ENCODE assay signal across 10 mouse cellular contexts in genomic region chr8:94009243-94009845, GRCm38 (mm10). TPM values are rescaled to one million over a fixed set of nuclear protein-coding genes. Genes with fewer than 3 reads are reported as not detected.
A peak's percentile ranks its signal among the peaks of the same experiment; 100 is the strongest.
DNase-seq lines count a peak whose midpoint lies in the region; ATAC-seq and TF ChIP-seq lines count a peak whose summit lies in the region.
"Had no signal": no experiment of that assay in that cellular context is flagged by ENCODE, and none has a peak within 500 bp of the region (broad histone marks: within the 10 kb centered on the region; RNA-seq: fewer than 3 reads in every experiment).

No protein-coding gene starts in this region.

- H3K9ac ChIP-seq in forebrain, embryonic 13.5 days: no peak overlapping the region
- H3K9ac ChIP-seq in liver, embryonic 15.5 days: peak overlapping the region; percentile 52; the same call in 1 of the 2 replicates
- H3K9ac ChIP-seq in hindbrain, embryonic 12.5 days: no peak overlapping the region
- H3K9ac ChIP-seq: hindbrain, embryonic 15.5 days had no signal

- H3K36me3 ChIP-seq in forebrain, embryonic 13.5 days (ENCODE audit: poor library complexity, severe bottlenecking): 0 out of 2 replicates have a peak, but pooled peaks cover 5% of the 10 kb centered on the region
- peaks cover 24% of the 10 kb centered on the region for H3K36me3 ChIP-seq in forebrain, embryonic 10.5 days (replicated peaks)
- peaks cover 51% of the 10 kb centered on the region for H3K36me3 ChIP-seq in G1E (replicated peaks)
- H3K36me3 ChIP-seq in liver, embryonic 15.5 days (replicated peaks): peaks cover 28% of the 10 kb centered on the region
- H3K36me3 ChIP-seq in hindbrain, embryonic 12.5 days: peaks cover 5% of the 10 kb centered on the region; the same call in 1 of the 2 replicates
- H3K36me3 ChIP-seq: hindbrain, embryonic 15.5 days had no signal

- 68% methylated on average over 15 of the region's 15 CpGs for WGBS in forebrain, embryonic 13.5 days
- 69% methylated on average over 15 of the region's 15 CpGs for WGBS in forebrain, embryonic 10.5 days
- 48% methylated on average over 15 of the region's 15 CpGs for WGBS in liver, embryonic 15.5 days (ENCODE audit: insufficient replicate concordance)
- WGBS in hindbrain, embryonic 12.5 days: 66% methylated on average over 15 of the region's 15 CpGs

- no peak for DNase-seq in forebrain, embryonic 10.5 days (ENCODE audit: extremely low spot score, low spot score)
- peak; percentile 12 to 19 for DNase-seq in kidney, postnatal 4 days
- no peak for DNase-seq in kidney, postnatal 36 days
- DNase-seq in G1E (ENCODE audit: low spot score): peak; percentile 21
- no peak for DNase-seq in spleen, adult 12 weeks (ENCODE audit: low spot score)
- DNase-seq: lung, adult 2 months had no signal

- no peaks in the 10 kb centered on the region for H3K27me3 ChIP-seq in forebrain, embryonic 13.5 days
- H3K27me3 ChIP-seq in forebrain, embryonic 10.5 days (ENCODE audit: poor library complexity, severe bottlenecking): no peaks in the 10 kb centered on the region
- no peaks in the 10 kb centered on the region for H3K27me3 ChIP-seq in G1E (ENCODE audit: insufficient read depth, low read length)
- H3K27me3 ChIP-seq in liver, embryonic 15.5 days: no peaks in the 10 kb centered on the region
- no peaks in the 10 kb centered on the region for H3K27me3 ChIP-seq in hindbrain, embryonic 12.5 days
- H3K27me3 ChIP-seq: hindbrain, embryonic 15.5 days had no signal

- no peak for ATAC-seq in forebrain, embryonic 13.5 days
- ATAC-seq in G1E (ENCODE audit: extremely low read depth, insufficient number of reproducible peaks, low FRiP score, poor library complexity, severe bottlenecking): no peak
- ATAC-seq in liver, embryonic 15.5 days (ENCODE audit: insufficient read depth): no peak
- ATAC-seq in hindbrain, embryonic 12.5 days (ENCODE audit: low FRiP score): no peak

- no peak for TF ChIP-seq CTCF in G1E (IDR thresholded peaks at IDR 0.05; ENCODE audit: low read depth, low read length)

- no peak overlapping the region for H3K27ac ChIP-seq in forebrain, embryonic 13.5 days
- no peak overlapping the region for H3K27ac ChIP-seq in forebrain, embryonic 10.5 days
- peak overlapping the region; percentile 97 for H3K27ac ChIP-seq in liver, embryonic 15.5 days (replicated peaks)
- H3K27ac ChIP-seq in hindbrain, embryonic 12.5 days: no peak overlapping the region
- H3K27ac ChIP-seq: hindbrain, embryonic 15.5 days had no signal

- H3K4me3 ChIP-seq in forebrain, embryonic 13.5 days: no peak overlapping the region
- H3K4me3 ChIP-seq in forebrain, embryonic 10.5 days: no peak overlapping the region
- H3K4me3 ChIP-seq in G1E (ENCODE audit: low read depth, low read length): peak overlapping the region; percentile 25; the same call in 1 of the 2 replicates
- peak overlapping the region; percentile 88 for H3K4me3 ChIP-seq in liver, embryonic 15.5 days (replicated peaks)
- no peak overlapping the region for H3K4me3 ChIP-seq in hindbrain, embryonic 12.5 days
- H3K4me3 ChIP-seq: hindbrain, embryonic 15.5 days had no signal

- no peaks in the 10 kb centered on the region for H3K9me3 ChIP-seq in forebrain, embryonic 13.5 days (replicated peaks)
- no peaks in the 10 kb centered on the region for H3K9me3 ChIP-seq in forebrain, embryonic 10.5 days
- no peaks in the 10 kb centered on the region for H3K9me3 ChIP-seq in G1E (replicated peaks)
- H3K9me3 ChIP-seq in liver, embryonic 15.5 days (replicated peaks): no peaks in the 10 kb centered on the region
- H3K9me3 ChIP-seq in hindbrain, embryonic 12.5 days (replicated peaks): no peaks in the 10 kb centered on the region
- H3K9me3 ChIP-seq: hindbrain, embryonic 15.5 days had no signal

- H3K4me1 ChIP-seq in forebrain, embryonic 13.5 days: peaks cover 38% of the 10 kb centered on the region
- peaks cover 36% of the 10 kb centered on the region for H3K4me1 ChIP-seq in forebrain, embryonic 10.5 days
- peaks cover 42% of the 10 kb centered on the region for H3K4me1 ChIP-seq in G1E (ENCODE audit: insufficient read depth, low read depth, low read length)
- peaks cover 47% of the 10 kb centered on the region for H3K4me1 ChIP-seq in liver, embryonic 15.5 days (replicated peaks)
- H3K4me1 ChIP-seq in hindbrain, embryonic 12.5 days: peaks cover 24% of the 10 kb centered on the region

- peak overlapping the region; percentile 12; the same call in 1 of the 2 replicates for H3K4me2 ChIP-seq in forebrain, embryonic 13.5 days
- H3K4me2 ChIP-seq in liver, embryonic 15.5 days: peak overlapping the region; percentile 98
- H3K4me2 ChIP-seq in hindbrain, embryonic 12.5 days (replicated peaks): no peak overlapping the region

RNA-seq across cellular contexts. Expression of gene Amfr, which starts 3.3 kb away (rescaled TPM):
- 50.8 TPM in 2 replicates for polyA plus RNA-seq in forebrain, embryonic 13.5 days (2015; fragmentation: Nextera tagmentation; extraction: Ambion mirVana)
- 36.7 and 39.1 TPM in 2 replicates for polyA plus RNA-seq in forebrain, embryonic 10.5 days (2016; fragmentation: Nextera tagmentation; extraction: Ambion mirVana)
- total RNA-seq in G1E (2014; fragmentation: Nextera tagmentation) (35.7 and 65.9 TPM in 2 replicates), G1E (2017) (108 and 123 TPM in 2 replicates)
- polyA plus RNA-seq in G1E (2012): 20.7 and 26.1 TPM in 2 replicates
- polyA plus RNA-seq in liver, embryonic 15.5 days (2015; fragmentation: Nextera tagmentation; extraction: Ambion mirVana): 52.2 and 59.4 TPM in 2 replicates
- polyA plus RNA-seq in hindbrain, embryonic 12.5 days (2016; fragmentation: Nextera tagmentation; extraction: Ambion mirVana): 77.4 and 79.4 TPM in 2 replicates

RNA-seq across cellular contexts. Expression of gene Nudt21, which starts 27.5 kb away (rescaled TPM):
- polyA plus RNA-seq in forebrain, embryonic 13.5 days (2015; fragmentation: Nextera tagmentation; extraction: Ambion mirVana): 175 and 190 TPM in 2 replicates
- 192 and 193 TPM in 2 replicates for polyA plus RNA-seq in forebrain, embryonic 10.5 days (2016; fragmentation: Nextera tagmentation; extraction: Ambion mirVana)
- 33.2 and 48.8 TPM in 2 replicates for total RNA-seq in G1E (2014; fragmentation: Nextera tagmentation)
- 157 and 165 TPM in 2 replicates for total RNA-seq in G1E (2017)
- 470 and 611 TPM in 2 replicates for polyA plus RNA-seq in G1E (2012)
- 70.5 and 74.4 TPM in 2 replicates for polyA plus RNA-seq in liver, embryonic 15.5 days (2015; fragmentation: Nextera tagmentation; extraction: Ambion mirVana)
- 127 and 132 TPM in 2 replicates for polyA plus RNA-seq in hindbrain, embryonic 12.5 days (2016; fragmentation: Nextera tagmentation; extraction: Ambion mirVana)

RNA-seq across cellular contexts. Expression of gene Ogfod1, which starts 27.7 kb away (rescaled TPM):
- polyA plus RNA-seq in forebrain, embryonic 13.5 days (2015; fragmentation: Nextera tagmentation; extraction: Ambion mirVana): 13.3 and 14.3 TPM in 2 replicates
- 13.5 and 14.4 TPM in 2 replicates for polyA plus RNA-seq in forebrain, embryonic 10.5 days (2016; fragmentation: Nextera tagmentation; extraction: Ambion mirVana)
- total RNA-seq in G1E (2014; fragmentation: Nextera tagmentation) (23.9 and 31.9 TPM in 2 replicates), G1E (2017) (9.8 and 11.7 TPM in 2 replicates)
- polyA plus RNA-seq in G1E (2012): 7.3 and 9.5 TPM in 2 replicates
- 4.2 and 4.9 TPM in 2 replicates for polyA plus RNA-seq in liver, embryonic 15.5 days (2015; fragmentation: Nextera tagmentation; extraction: Ambion mirVana)
- 14.6 and 17.7 TPM in 2 replicates for polyA plus RNA-seq in hindbrain, embryonic 12.5 days (2016; fragmentation: Nextera tagmentation; extraction: Ambion mirVana)

Comparison
In these comparisons a context has a peak if more than half of its experiments do, and no peak if none do; other contexts are left out.
1. DNase-seq: peak in kidney, postnatal 4 days (2 of 2) and G1E (single experiment); none in forebrain, embryonic 10.5 days (single experiment), kidney, postnatal 36 days (0 of 2) and spleen, adult 12 weeks (single experiment).
2. H3K4me3 ChIP-seq: peak in G1E (single experiment) and liver, embryonic 15.5 days (single experiment); none in forebrain, embryonic 13.5 days (single experiment), forebrain, embryonic 10.5 days (single experiment) and hindbrain, embryonic 12.5 days (single experiment).